Mouse (Mus musculus) limb, embryonic 14.5 days (tissue): ENCODE data around the gene Rabl2. TPM values are rescaled to one million over a fixed set of nuclear protein-coding genes. Genes with fewer than 3 reads are reported as not detected.
A peak's percentile ranks its signal among the peaks of the same experiment; 100 is the strongest.

Source experiments
- ATAC-seq: fragments of 200-750 bp; cut with Nextera tagmentation; 2 replicates; pipeline ENCODE4 v1.8.0; 2017; ENCODE audit warnings: low read depth, moderate number of reproducible peaks, moderate TSS enrichment; ENCODE audit not compliant: low FRiP score
- DNase-seq: peaks from one replicate; pipeline ENCODE4 v3.0.0-alpha.2; 2015; ENCODE audit warnings: low spot score
- H3K27ac ChIP-seq: fragments of 300-500 bp; sonication (generic); replicated peaks from 2 replicates; pipeline ENCODE4 v1.5.1; 2014; ENCODE audit warnings: low read depth, mild to moderate bottlenecking, low read length, moderate library complexity, mixed read lengths
- H3K27me3 ChIP-seq: fragments of 300-500 bp; sonication (generic); 2 replicates; pipeline ENCODE4 v1.6.1; 2014; ENCODE audit warnings: low read length, mixed read lengths; ENCODE audit not compliant: control insufficient read depth, insufficient read depth
- H3K36me3 ChIP-seq: fragments of 300-500 bp; sonication (generic); 2 replicates; pipeline ENCODE4 v1.6.1; 2014; ENCODE audit warnings: mild to moderate bottlenecking, low read length, moderate library complexity, mixed read lengths; ENCODE audit not compliant: control insufficient read depth, insufficient read depth
- H3K4me1 ChIP-seq: fragments of 300-500 bp; sonication (generic); 2 replicates; pipeline ENCODE4 v1.6.1; 2014; ENCODE audit warnings: antibody characterized with exemption, low read length, mixed read lengths; ENCODE audit not compliant: control insufficient read depth, insufficient read depth
- H3K4me2 ChIP-seq: fragments of 300-500 bp; sonication (generic); replicated peaks from 2 replicates; pipeline ENCODE4 v1.6.1; 2014; ENCODE audit warnings: low read depth, mild to moderate bottlenecking, low read length, moderate library complexity; ENCODE audit not compliant: severe bottlenecking
- H3K4me3 ChIP-seq: fragments of 300-500 bp; sonication (generic); replicated peaks from 2 replicates; pipeline ENCODE4 v1.5.1; 2014; ENCODE audit warnings: low read length
- H3K9ac ChIP-seq: fragments of 300-500 bp; sonication (generic); 2 replicates; pipeline ENCODE4 v1.6.1; 2014; ENCODE audit warnings: mild to moderate bottlenecking, low read depth, low read length, moderate library complexity; ENCODE audit not compliant: severe bottlenecking
- H3K9me3 ChIP-seq: fragments of 300-500 bp; sonication (generic); 2 replicates; pipeline ENCODE4 v1.6.1; 2016; ENCODE audit warnings: low read length; ENCODE audit not compliant: control insufficient read depth
- POLR2A ChIP-seq: fragments of 200-500 bp; IDR thresholded peaks from 2 replicates; pipeline ENCODE4 v1.8.0; 2012; ENCODE audit warnings: inconsistent platforms, mild to moderate bottlenecking, moderate library complexity, borderline replicate concordance; ENCODE audit not compliant: insufficient read depth, insufficient read length; ENCODE audit errors: extremely low read depth
- WGBS: fragments of 180-500 bp; shearing (Covaris S2); extraction: QIAGEN DNeasy Blood & Tissue Kit; methylation state at CpG from one replicate; pipeline ENCODE4 v1.1.7; 2014; 5-methylcytosine and 5-hydroxymethylcytosine counted together
- polyA plus RNA-seq, 2 experiments: library from polyadenylated mRNA; depleted of rRNA in 1 of 2; stranded (reverse) in 1 of 2; unstranded in 1 of 2; fragments of >200 nt; fragmentation: Nextera tagmentation in 1 of 2; extraction: Ambion mirVana in 1 of 2; gene quantifications; 2 replicates each; pipeline versions ENCODE4 v1.2.1 to v1.2.3; 2012 to 2014

Gene Rabl2
- polyA plus RNA-seq, 2 experiments = 42.4 to 69.2 TPM

DNA sequence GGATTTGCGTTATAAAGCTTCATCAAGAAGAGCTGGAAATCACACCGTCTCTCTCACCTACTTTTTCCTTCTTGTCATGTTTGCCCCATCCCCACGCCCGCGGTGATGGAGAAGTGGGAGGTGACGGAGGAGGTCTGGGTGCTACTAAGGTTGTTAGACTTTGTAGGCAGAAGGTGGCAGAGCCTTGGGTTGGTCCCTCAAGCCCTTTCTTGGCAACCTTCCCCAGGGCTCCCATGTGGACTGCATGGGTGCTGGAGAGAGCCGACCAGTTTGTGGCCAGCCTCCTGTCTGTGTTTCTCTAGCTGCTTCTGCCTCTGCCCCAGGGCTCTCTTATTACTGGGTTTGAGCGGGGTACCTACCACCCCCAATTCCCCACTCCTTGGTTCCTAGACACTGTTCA is 41.2 kb downstream of the Rabl2 start:
- TF ChIP-seq POLR2A = no peak
- Histone ChIP-seq H3K4me3 (no peak overlapping the region), H3K4me1 (peaks cover 5% of the 10 kb centered on the region; the same call in 1 of the 2 replicates), H3K36me3 (peaks cover 35% of the 10 kb centered on the region; the same call in 1 of the 2 replicates), H3K4me2 (no peak overlapping the region), H3K9me3 (no peaks in the 10 kb centered on the region), H3K27ac (no peak overlapping the region), H3K9ac (no peak overlapping the region), H3K27me3 (peaks cover 16% of the 10 kb centered on the region; the same call in 1 of the 2 replicates)
- ATAC-seq = no peak
- 92% methylated on average over 8 of the region's 8 CpGs for WGBS
- no peak for DNase-seq

DNA sequence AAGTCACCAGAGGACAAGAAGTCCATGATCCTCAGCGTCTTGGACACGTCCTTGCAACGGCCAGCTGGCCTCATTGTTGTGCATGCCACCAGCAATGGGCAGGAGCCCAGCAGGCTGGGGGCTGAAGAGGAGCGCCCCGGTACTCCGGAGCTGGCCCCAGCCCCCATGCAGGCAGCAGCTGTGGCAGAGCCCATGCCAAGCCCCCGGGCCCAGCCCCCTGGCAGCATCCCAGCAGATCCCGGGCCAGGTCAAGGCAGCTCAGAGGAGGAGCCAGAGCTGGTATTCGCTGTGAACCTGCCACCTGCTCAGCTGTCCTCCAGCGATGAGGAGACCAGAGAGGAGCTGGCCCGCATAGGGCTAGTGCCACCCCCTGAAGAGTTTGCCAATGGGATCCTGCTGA is 42.9 kb downstream of the Rabl2 start:
- WGBS = 54% methylated on average over 9 of the region's 11 CpGs
- TF ChIP-seq POLR2A = no peak
- H3K9me3 ChIP-seq = no peaks in the 10 kb centered on the region
- H3K27me3 ChIP-seq = peaks cover 16% of the 10 kb centered on the region; the same call in 1 of the 2 replicates
- no peak overlapping the region for H3K9ac ChIP-seq
- no peak overlapping the region for H3K27ac ChIP-seq
- peaks cover 5% of the 10 kb centered on the region; the same call in 1 of the 2 replicates for H3K4me1 ChIP-seq
- H3K4me2 ChIP-seq = no peak overlapping the region
- DNase-seq = no peak
- peaks cover 32% of the 10 kb centered on the region for H3K36me3 ChIP-seq
- no peak overlapping the region for H3K4me3 ChIP-seq
- ATAC-seq = no peak

DNA sequence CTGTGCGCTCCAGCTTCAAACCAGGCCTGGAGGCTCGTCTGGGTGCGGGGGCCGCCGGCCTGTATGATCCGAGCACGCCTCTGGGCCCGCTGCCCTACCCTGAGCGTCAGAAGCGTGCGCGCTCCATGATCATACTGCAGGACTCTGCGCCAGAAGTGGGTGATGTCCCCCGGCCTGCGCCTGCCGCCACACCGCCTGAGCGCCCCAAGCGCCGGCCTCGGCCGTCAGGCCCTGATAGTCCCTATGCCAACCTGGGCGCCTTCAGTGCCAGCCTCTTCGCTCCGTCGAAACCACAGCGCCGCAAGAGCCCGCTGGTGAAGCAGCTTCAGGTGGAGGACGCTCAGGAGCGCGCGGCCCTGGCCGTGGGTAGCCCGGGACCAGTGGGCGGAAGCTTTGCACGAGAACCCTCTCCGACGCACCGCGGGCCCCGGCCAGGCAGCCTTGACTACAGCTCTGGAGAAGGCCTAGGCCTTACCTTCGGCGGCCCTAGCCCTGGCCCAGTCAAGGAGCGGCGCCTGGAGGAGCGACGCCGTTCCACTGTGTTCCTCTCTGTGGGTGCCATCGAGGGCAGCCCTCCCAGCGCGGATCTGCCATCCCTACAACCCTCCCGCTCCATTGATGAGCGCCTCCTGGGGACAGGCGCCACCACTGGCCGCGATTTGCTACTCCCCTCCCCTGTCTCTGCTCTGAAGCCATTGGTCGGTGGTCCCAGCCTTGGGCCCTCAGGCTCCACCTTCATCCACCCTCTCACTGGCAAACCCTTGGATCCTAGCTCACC is 43.7 kb downstream of the Rabl2 start:
- ATAC-seq (peak; percentile 32), DNase-seq (no peak)
- Histone ChIP-seq H3K4me3 (peak overlapping the region; percentile 27), H3K4me2 (peak overlapping the region; percentile 50), H3K4me1 (peaks cover 5% of the 10 kb centered on the region; the same call in 1 of the 2 replicates), H3K9me3 (no peaks in the 10 kb centered on the region), H3K36me3 (peaks cover 37% of the 10 kb centered on the region), H3K9ac (peak overlapping the region; percentile 43), H3K27ac (no peak overlapping the region), H3K27me3 (peaks cover 16% of the 10 kb centered on the region; the same call in 1 of the 2 replicates)
- TF ChIP-seq POLR2A = 0 out of 2 replicates have a peak, but pooled peaks have one; percentile 6
- WGBS = 18% methylated on average over 52 of the region's 58 CpGs

DNA sequence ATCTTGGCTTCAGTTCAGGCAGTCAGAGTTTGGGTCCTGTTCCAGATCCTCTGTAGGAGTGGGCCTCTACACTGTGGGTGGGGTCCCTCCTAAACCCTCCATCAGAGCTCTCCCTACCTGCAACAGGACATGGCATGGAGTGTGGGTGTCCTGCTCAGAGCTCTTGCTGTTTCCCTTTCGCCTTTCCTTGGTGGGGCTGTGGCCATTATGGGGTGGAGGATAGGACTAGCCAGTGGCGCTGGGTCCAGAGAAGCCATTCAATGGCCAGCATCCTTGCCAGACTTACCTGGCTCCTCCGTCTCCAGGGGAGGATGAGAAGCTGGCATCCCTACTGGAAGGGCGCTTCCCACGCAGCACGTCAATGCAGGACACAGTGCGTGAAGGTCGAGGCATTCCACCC is 44.4 kb downstream of the Rabl2 start:
- H3K36me3 ChIP-seq = peaks cover 39% of the 10 kb centered on the region
- no peak for ATAC-seq
- 83% methylated on average over 3 of the region's 8 CpGs for WGBS
- H3K4me1 ChIP-seq = peaks cover 5% of the 10 kb centered on the region; the same call in 1 of the 2 replicates
- H3K4me3 ChIP-seq = peak overlapping the region; percentile 27; the same call in 1 of the 2 replicates
- H3K9ac ChIP-seq = peak overlapping the region; percentile 43; the same call in 1 of the 2 replicates
- H3K27me3 ChIP-seq = peaks cover 16% of the 10 kb centered on the region; the same call in 1 of the 2 replicates
- no peak overlapping the region for H3K27ac ChIP-seq
- no peak for TF ChIP-seq POLR2A
- H3K9me3 ChIP-seq = no peaks in the 10 kb centered on the region
- H3K4me2 ChIP-seq = peak overlapping the region; percentile 50
- DNase-seq = no peak

DNA sequence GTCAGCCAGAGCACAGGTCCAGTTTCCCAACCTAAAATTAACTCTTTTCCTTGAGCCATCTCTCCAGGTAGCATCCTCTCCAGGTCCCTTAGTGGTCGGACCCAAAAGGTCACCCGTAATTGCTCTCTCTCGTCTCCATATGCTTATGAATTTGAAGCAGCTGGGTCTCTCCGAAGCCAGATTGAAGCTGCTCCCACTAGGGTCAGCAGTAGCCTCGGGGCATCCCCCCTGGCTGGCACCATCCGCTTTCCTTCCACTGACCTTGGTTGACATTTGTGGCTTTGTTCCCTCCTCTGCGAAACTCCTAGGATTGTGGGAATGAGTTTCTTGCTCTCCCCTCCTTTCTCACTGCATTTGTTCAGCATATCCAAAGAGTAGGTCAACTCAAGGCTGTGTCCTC is 47.6 kb downstream of the Rabl2 start:
- H3K27ac ChIP-seq = no peak overlapping the region
- 80% methylated on average over 7 of the region's 7 CpGs for WGBS
- no peak for DNase-seq
- TF ChIP-seq POLR2A = no peak
- H3K27me3 ChIP-seq = peaks cover 16% of the 10 kb centered on the region; the same call in 1 of the 2 replicates
- no peak overlapping the region for H3K9ac ChIP-seq
- no peak overlapping the region for H3K4me3 ChIP-seq
- H3K9me3 ChIP-seq = no peaks in the 10 kb centered on the region
- H3K36me3 ChIP-seq = peaks cover 31% of the 10 kb centered on the region
- ATAC-seq = no peak
- no peak overlapping the region for H3K4me2 ChIP-seq
- H3K4me1 ChIP-seq = peaks cover 5% of the 10 kb centered on the region; the same call in 1 of the 2 replicates
